Mouse (Mus musculus) kidney, adult 2 months (tissue): ENCODE measurements around the gene Rnf111.

ENCODE experiments used
- CTCF ChIP-seq: fragments of 200-500 bp; conservative IDR thresholded peaks from 2 replicates; pipeline ENCODE4 v1.5.1; 2011; ENCODE audit warnings: low read depth, mild to moderate bottlenecking, control low read depth, low read length, moderate library complexity, mixed read lengths; ENCODE audit not compliant: insufficient read depth, insufficient read length
- POLR2A ChIP-seq: fragments of 200-500 bp; IDR thresholded peaks from one replicate; pipeline ENCODE4 v1.6.1; 2011; ENCODE audit warnings: low read depth, low read length, control low read depth

- no peak for TF ChIP-seq POLR2A
- no peak for TF ChIP-seq CTCF
These were observed 20.3 kb upstream of the Rnf111 start for GRCm38 (mm10) chr9:70523813-70524212.
